Mouse (Mus musculus): Measurements from ENCODE around the gene Dnajb14.
"Not testable (repeated sequence)": the region's sequence is repeated elsewhere in the genome, so short reads cannot be mapped to it uniquely, and the experiment has no call there.

Dnajb14 gene

GRCm38 (mm10) chr3:137863330-137864123 is 3.9 kb upstream of the Dnajb14 start:
- DNase-seq (ENCODE audit: low read depth, low spot score): no peak

- DNase-seq (ENCODE audit: low read depth, low spot score): peak; percentile 98
These were observed 3.1 kb upstream of the Dnajb14 start, which contains the start of gene H2afz for GRCm38 (mm10) chr3:137864124-137864987. TSS of gene H2afz (plus strand) at chr3:137864487.

GRCm38 (mm10) chr3:137864988-137865982 is 2.2 kb upstream of the Dnajb14 start:
- DNase-seq (ENCODE audit: low read depth, low spot score): peak; percentile 94

GRCm38 (mm10) chr3:137867133-137867436 is 390 bp upstream of the Dnajb14 start:
- DNase-seq (ENCODE audit: low read depth, low spot score): peak; percentile 70

- DNase-seq (ENCODE audit: low read depth, low spot score): no peak
These were observed 829 bp downstream of the Dnajb14 start for GRCm38 (mm10) chr3:137868094-137868913.

- no peak for DNase-seq (ENCODE audit: low read depth, low spot score)
These were observed 1.9 kb downstream of the Dnajb14 start for GRCm38 (mm10) chr3:137869395-137869794.

GRCm38 (mm10) chr3:137879313-137879712 is 11.8 kb downstream of the Dnajb14 start:
- peak; percentile 38 for DNase-seq (ENCODE audit: low read depth, low spot score)

GRCm38 (mm10) chr3:137880109-137880748 is 12.8 kb downstream of the Dnajb14 start:
- no peak for DNase-seq (ENCODE audit: low read depth, low spot score)

GRCm38 (mm10) chr3:137881093-137881492 is 13.6 kb downstream of the Dnajb14 start:
- DNase-seq (ENCODE audit: low read depth, low spot score): no peak

GRCm38 (mm10) chr3:137887961-137888360 is 20.5 kb downstream of the Dnajb14 start:
- no peak for DNase-seq (ENCODE audit: low read depth, low spot score)

- DNase-seq (ENCODE audit: low read depth, low spot score): no peak
These were observed 23.6 kb downstream of the Dnajb14 start for GRCm38 (mm10) chr3:137891089-137891488.

GRCm38 (mm10) chr3:137892118-137892517 is 24.6 kb downstream of the Dnajb14 start:
- no peak for DNase-seq (ENCODE audit: low read depth, low spot score)

- DNase-seq (ENCODE audit: low read depth, low spot score): no peak
These were observed 26.3 kb downstream of the Dnajb14 start for GRCm38 (mm10) chr3:137893789-137894188.

GRCm38 (mm10) chr3:137895196-137895595 is 27.7 kb downstream of the Dnajb14 start:
- DNase-seq (ENCODE audit: low read depth, low spot score): peak; percentile 39

GRCm38 (mm10) chr3:137896386-137896785 is 28.9 kb downstream of the Dnajb14 start:
- DNase-seq (ENCODE audit: low read depth, low spot score): no peak

GRCm38 (mm10) chr3:137896867-137897266 is 29.4 kb downstream of the Dnajb14 start:
- no peak for DNase-seq (ENCODE audit: low read depth, low spot score)

GRCm38 (mm10) chr3:137897685-137898084 is 30.2 kb downstream of the Dnajb14 start:
- DNase-seq (ENCODE audit: low read depth, low spot score): no peak

GRCm38 (mm10) chr3:137900149-137900548 is 32.7 kb downstream of the Dnajb14 start:
- DNase-seq (ENCODE audit: low read depth, low spot score): no peak

GRCm38 (mm10) chr3:137913093-137913492 is 45.6 kb downstream of the Dnajb14 start:
- no peak for DNase-seq (ENCODE audit: low read depth, low spot score)

- not testable (repeated sequence) for DNase-seq (ENCODE audit: low read depth, low spot score)
These were observed 47.1 kb downstream of the Dnajb14 start for GRCm38 (mm10) chr3:137914567-137914966.
